Mouse (Mus musculus) E14TG2a.4 (cell line): ENCODE measurements around the gene Ube2l6.
A peak's percentile ranks its signal among the peaks of the same experiment; 100 is the strongest.

Source experiments
- CTCF ChIP-seq: conservative IDR thresholded peaks from 2 replicates; pipeline ENCODE4 v1.5.1; 2014; ENCODE audit warnings: low read length
- POU5F1 ChIP-seq: IDR thresholded peaks from 2 replicates; pipeline ENCODE4 v1.6.1; 2014; ENCODE audit warnings: low read length, borderline replicate concordance

- TF ChIP-seq POU5F1 (peak; percentile 87; the same call in 1 of the 2 replicates), CTCF (no peak)
Measured at GRCm38 (mm10) chr2:84762295-84762694, 36.3 kb upstream of the Ube2l6 start.
